Mouse (Mus musculus) MEL (cell line): ENCODE measurements at regions not wholly inside any gene's neighbourhood (a gene's known extent, or its start where the extent isn't known, plus 50 kb on each side); places are given as distances from the start of the nearest gene placed in this dataset.

Source experiments
- DNase-seq: peaks from one replicate; pipeline ENCODE4 v3.0.0; 2011; ENCODE audit warnings: low read depth, low spot score
- H3K27ac ChIP-seq: 2 replicates; pipeline ENCODE4 v1.5.1; 2012; ENCODE audit warnings: low read depth, mild to moderate bottlenecking, control low read depth, low read length, moderate library complexity; ENCODE audit not compliant: control insufficient read depth
- H3K27me3 ChIP-seq, 2 experiments: fragments of 150-350 bp in 1 of 2; sonication (generic) in 1 of 2; 2 replicates each; pipeline ENCODE4 v1.6.1; 2012; ENCODE audit warnings: low read length in 2 of 2, mild to moderate bottlenecking in 2 of 2, improper control_type of control experiment in 1 of 2, moderate library complexity in 1 of 2; ENCODE audit not compliant: insufficient read depth in 2 of 2, control insufficient read depth in 1 of 2
- H3K36me3 ChIP-seq, 2 experiments: 2 replicates each; pipeline ENCODE4 v1.6.1; 2012 to 2014; ENCODE audit warnings: low read length in 2 of 2, improper control_type of control experiment in 1 of 2, inconsistent platforms in 1 of 2, mild to moderate bottlenecking in 1 of 2; ENCODE audit not compliant: insufficient read depth in 2 of 2, control insufficient read depth in 1 of 2
- H3K4me1 ChIP-seq, 2 experiments: fragments of 150-350 bp in 1 of 2; sonication (generic) in 1 of 2; 2 replicates each; pipeline ENCODE4 v1.6.1; 2012; ENCODE audit warnings: low read length in 2 of 2, improper control_type of control experiment in 1 of 2, mild to moderate bottlenecking in 1 of 2; ENCODE audit not compliant: insufficient read depth in 2 of 2, control insufficient read depth in 1 of 2
- H3K4me3 ChIP-seq, 2 experiments: fragments of 150-350 bp in 1 of 2; sonication (generic) in 1 of 2; 2 replicates each; pipeline ENCODE4 v1.5.1; 2012; ENCODE audit warnings: low read depth in 2 of 2, low read length in 2 of 2, mild to moderate bottlenecking in 2 of 2, moderate library complexity in 2 of 2, control low read depth in 1 of 2, improper control_type of control experiment in 1 of 2; ENCODE audit not compliant: control insufficient read depth in 1 of 2, insufficient read depth in 1 of 2
- H3K79me2 ChIP-seq: 2 replicates; pipeline ENCODE4 v1.6.1; 2012; ENCODE audit warnings: mild to moderate bottlenecking, low read length, moderate library complexity; ENCODE audit not compliant: control insufficient read depth, poor library complexity, insufficient read depth
- H3K9ac ChIP-seq: 2 replicates; pipeline ENCODE4 v1.6.1; 2012; ENCODE audit warnings: low read depth, mild to moderate bottlenecking, control low read depth, low read length, moderate library complexity; ENCODE audit not compliant: control insufficient read depth, poor library complexity, severe bottlenecking
- H3K9me3 ChIP-seq: fragments of 150-350 bp; sonication (generic); replicated peaks from 2 replicates; pipeline ENCODE4 v1.6.1; 2012; ENCODE audit warnings: mild to moderate bottlenecking, low read length, improper control_type of control experiment, moderate library complexity; ENCODE audit not compliant: insufficient read depth
- E2F4 ChIP-seq: IDR thresholded peaks from 2 replicates; pipeline ENCODE4 v1.6.1; 2011; ENCODE audit warnings: low read depth, low read length, improper control_type of control experiment, borderline replicate concordance
- ELF1 ChIP-seq: IDR thresholded peaks from 2 replicates; pipeline ENCODE4 v1.6.1; 2014; ENCODE audit warnings: low read depth, mild to moderate bottlenecking, inconsistent platforms, low read length, improper control_type of control experiment, moderate library complexity
- EP300 ChIP-seq, 2 experiments: IDR thresholded peaks; 2 replicates each; pipeline ENCODE4 v1.6.1; 2011; ENCODE audit warnings: improper control_type of control experiment in 2 of 2, low read length in 2 of 2, low read depth in 1 of 2, mild to moderate bottlenecking in 1 of 2
- ETS1 ChIP-seq: IDR thresholded peaks from 2 replicates; pipeline ENCODE4 v1.6.1; 2012; ENCODE audit warnings: low read depth, mild to moderate bottlenecking, inconsistent platforms, low read length, improper control_type of control experiment, moderate library complexity
- GABPA ChIP-seq: IDR thresholded peaks from 2 replicates; pipeline ENCODE4 v1.6.1; 2012; ENCODE audit warnings: low read depth, mild to moderate bottlenecking, inconsistent platforms, low read length, improper control_type of control experiment, moderate library complexity
- HCFC1 ChIP-seq: IDR thresholded peaks from 2 replicates; pipeline ENCODE4 v1.6.1; 2012; ENCODE audit warnings: low read depth, mild to moderate bottlenecking, inconsistent platforms, low read length, improper control_type of control experiment, moderate library complexity
- JUND ChIP-seq: IDR thresholded peaks from 2 replicates; pipeline ENCODE4 v1.6.1; 2011; ENCODE audit warnings: low read depth, mild to moderate bottlenecking, improper control_type of control experiment, low read length
- MXI1 ChIP-seq: IDR thresholded peaks from 2 replicates; pipeline ENCODE4 v1.6.1; 2011; ENCODE audit warnings: mild to moderate bottlenecking, low read depth, low read length, improper control_type of control experiment
- MYB ChIP-seq: IDR thresholded peaks from 2 replicates; pipeline ENCODE4 v1.6.1; 2011; ENCODE audit warnings: mild to moderate bottlenecking, low read depth, low read length, improper control_type of control experiment
- MYC ChIP-seq: IDR thresholded peaks from 2 replicates; pipeline ENCODE4 v1.6.1; 2011; ENCODE audit warnings: low read depth, mild to moderate bottlenecking, low read length, improper control_type of control experiment, moderate library complexity
- NELFE ChIP-seq: IDR thresholded peaks from 2 replicates; pipeline ENCODE4 v1.6.1; 2011; ENCODE audit warnings: low read depth, low read length, improper control_type of control experiment
- POLR2A ChIP-seq, 2 experiments: IDR thresholded peaks; 2 replicates each; pipeline ENCODE4 v1.6.1; 2011 to 2012; ENCODE audit warnings: low read length in 2 of 2, mild to moderate bottlenecking in 2 of 2, control low read depth in 1 of 2, improper control_type of control experiment in 1 of 2, low read depth in 1 of 2, moderate library complexity in 1 of 2; ENCODE audit not compliant: control insufficient read depth in 1 of 2, insufficient read depth in 1 of 2, poor library complexity in 1 of 2
- POLR2AphosphoS5 ChIP-seq: IDR thresholded peaks from 2 replicates; pipeline ENCODE4 v1.6.1; 2012; ENCODE audit warnings: low read depth, borderline replicate concordance, mild to moderate bottlenecking, inconsistent platforms, low read length, moderate library complexity, mixed read lengths
- RAD21 ChIP-seq: IDR thresholded peaks from 2 replicates; pipeline ENCODE4 v1.6.1; 2011; ENCODE audit warnings: mild to moderate bottlenecking, low read depth, low read length, improper control_type of control experiment
- RCOR1 ChIP-seq: IDR thresholded peaks from 2 replicates; pipeline ENCODE4 v1.6.1; 2012; ENCODE audit warnings: low read depth, mild to moderate bottlenecking, inconsistent platforms, low read length, improper control_type of control experiment
- TBP ChIP-seq: IDR thresholded peaks from 2 replicates; pipeline ENCODE4 v1.8.0; 2011; ENCODE audit warnings: low read depth, low read length, improper control_type of control experiment
- TCF12 ChIP-seq: IDR thresholded peaks from 2 replicates; pipeline ENCODE4 v1.6.1; 2014; ENCODE audit warnings: low read depth, mild to moderate bottlenecking, inconsistent platforms, low read length, improper control_type of control experiment, moderate library complexity
- UBTF ChIP-seq: IDR thresholded peaks from 2 replicates; pipeline ENCODE4 v1.6.1; 2012; ENCODE audit warnings: low read depth, mild to moderate bottlenecking, inconsistent platforms, low read length, improper control_type of control experiment, moderate library complexity, borderline replicate concordance; ENCODE audit not compliant: insufficient read depth
- USF1 ChIP-seq: IDR thresholded peaks from 2 replicates; pipeline ENCODE4 v1.6.1; 2014; ENCODE audit warnings: low read depth, mild to moderate bottlenecking, inconsistent platforms, low read length, improper control_type of control experiment, moderate library complexity
- ZKSCAN1 ChIP-seq: IDR thresholded peaks from 2 replicates; pipeline ENCODE4 v1.6.1; 2012; ENCODE audit warnings: low read depth, mild to moderate bottlenecking, inconsistent platforms, low read length, improper control_type of control experiment, moderate library complexity
- ZNF384 ChIP-seq: IDR thresholded peaks from 2 replicates; pipeline ENCODE4 v1.6.1; 2012; ENCODE audit warnings: low read depth, mild to moderate bottlenecking, inconsistent platforms, low read length, improper control_type of control experiment

GRCm38 (mm10) chr1:119191177-119191576 is 137.8 kb upstream of the Gli2 start:
- H3K27me3 ChIP-seq, result no peaks in the 10 kb centered on the region
- H3K27ac ChIP-seq, result no peak overlapping the region
- no peak overlapping the region for H3K4me3 ChIP-seq
- H3K79me2 ChIP-seq, result no peaks in the 10 kb centered on the region
- H3K36me3 ChIP-seq, result no peaks in the 10 kb centered on the region
- no peaks in the 10 kb centered on the region for H3K4me1 ChIP-seq
- H3K9ac ChIP-seq, result no peak overlapping the region
- no peaks in the 10 kb centered on the region for H3K9me3 ChIP-seq
- TF ChIP-seq POLR2AphosphoS5 (no peak), ZNF384 (no peak), RCOR1 (no peak), MYB (no peak), HCFC1 (no peak), ETS1 (no peak), NELFE (no peak), E2F4 (no peak), POLR2A (IDR thresholded peaks at IDR 0.05; ENCODE audit: control insufficient read depth in 1 of 2, insufficient read depth in 1 of 2, low read depth in 1 of 2, low read length in 2 of 2, poor library complexity in 1 of 2) (no peak), EP300 (IDR thresholded peaks at IDR 0.05; ENCODE audit: low read depth in 1 of 2, low read length in 2 of 2) (no peak), ZKSCAN1 (no peak), USF1 (no peak), JUND (no peak), TCF12 (no peak), UBTF (no peak), MYC (no peak)
- TF ChIP-seq, all 39 proteins: peak for 0
- DNase-seq, result no peak

DNA sequence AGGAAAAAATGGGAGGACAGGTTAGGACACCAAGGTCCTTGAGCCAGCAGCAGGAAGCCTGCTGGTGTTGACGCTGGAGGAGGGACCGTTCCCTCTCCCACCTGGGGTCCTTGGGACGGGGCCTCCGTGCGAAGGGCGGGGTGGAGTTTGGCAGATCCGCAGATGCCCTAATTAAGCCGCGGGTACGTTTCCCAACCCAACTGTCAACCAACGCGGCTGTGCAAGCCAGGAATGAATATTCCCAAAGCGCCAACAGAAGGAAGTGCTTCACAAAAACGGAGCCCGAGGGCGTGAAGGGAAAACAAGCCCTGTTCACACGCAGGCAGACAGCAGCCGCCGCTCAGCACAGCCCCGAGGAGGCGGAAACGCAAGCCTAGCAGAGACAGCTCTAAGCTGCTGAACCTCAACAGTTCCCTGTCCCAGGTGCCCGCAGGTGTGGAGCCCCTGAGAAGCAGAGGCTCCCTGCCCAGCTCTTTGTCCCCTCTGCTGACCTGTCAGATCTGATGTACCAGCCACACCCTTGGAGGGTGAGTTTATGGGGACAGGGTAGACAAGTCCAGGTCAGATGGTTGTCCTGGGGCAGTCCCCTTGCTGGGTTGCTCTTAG is 136.1 kb upstream of the Gli2 start:
- Histone ChIP-seq H3K4me1 (no peaks in the 10 kb centered on the region), H3K9ac (no peak overlapping the region), H3K27me3 (no peaks in the 10 kb centered on the region), H3K36me3 (no peaks in the 10 kb centered on the region), H3K9me3 (no peaks in the 10 kb centered on the region), H3K4me3 (no peak overlapping the region), H3K79me2 (no peaks in the 10 kb centered on the region), H3K27ac (no peak overlapping the region)
- TF ChIP-seq MYB (no peak), RCOR1 (no peak), ELF1 (no peak), RAD21 (no peak), GABPA (no peak), TBP (no peak), MXI1 (no peak)
- no peak for DNase-seq
